Mouse (Mus musculus) testis, adult 2 months (tissue): ENCODE measurements around the gene Nrl.

Experiments
- CTCF ChIP-seq: fragments of 200-500 bp; IDR thresholded peaks from 2 replicates; pipeline ENCODE4 v1.5.1; 2012; ENCODE audit warnings: low read depth, mild to moderate bottlenecking, inconsistent platforms, low read length, moderate library complexity; ENCODE audit not compliant: control insufficient read depth, insufficient read depth, insufficient replicate concordance
- POLR2A ChIP-seq: fragments of 200-500 bp; IDR thresholded peaks from 2 replicates; pipeline ENCODE4 v1.6.1; 2012; ENCODE audit warnings: low read depth, mild to moderate bottlenecking, inconsistent platforms, low read length, moderate library complexity; ENCODE audit not compliant: control insufficient read depth

DNA sequence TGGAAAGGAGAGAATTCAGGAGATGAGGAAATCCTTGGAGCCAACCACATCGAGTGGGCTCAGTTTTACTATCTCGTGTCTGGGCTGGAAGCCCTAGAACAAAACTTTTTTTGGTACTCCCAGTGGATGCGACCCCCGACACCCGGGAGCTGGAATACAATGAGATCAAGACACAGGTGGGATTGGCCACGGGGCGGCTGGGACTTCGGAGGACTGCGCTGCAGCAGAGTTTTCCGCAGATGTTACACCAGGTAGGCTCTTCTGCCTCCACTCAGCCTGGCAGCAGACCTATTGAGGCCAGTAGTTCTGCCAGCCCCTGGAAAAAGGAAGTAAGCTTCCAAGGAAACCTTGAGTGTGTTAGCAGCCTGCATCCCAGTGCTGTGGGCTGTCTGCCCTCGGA is 38.5 kb upstream of the Nrl start:
- TF ChIP-seq CTCF, result no peak
- TF ChIP-seq POLR2A, result no peak
